Mouse (Mus musculus): ENCODE results near the gene Plod2.
A peak's percentile ranks its signal among the peaks of the same experiment; 100 is the strongest.

Plod2 gene

GRCm38 (mm10) chr9:92555006-92555958 lies 13.3 kb downstream of the Plod2 start:
- no peak for DNase-seq (ENCODE audit: low read depth, low spot score)

- DNase-seq (ENCODE audit: low read depth, low spot score), result no peak
These were observed 17.7 kb downstream of the Plod2 start for GRCm38 (mm10) chr9:92559750-92560149.

GRCm38 (mm10) chr9:92560840-92561547 lies 19.0 kb downstream of the Plod2 start:
- DNase-seq (ENCODE audit: low read depth, low spot score), result peak; percentile 42

- DNase-seq (ENCODE audit: low read depth, low spot score), result peak; percentile 52
These were observed 20.4 kb downstream of the Plod2 start for GRCm38 (mm10) chr9:92562416-92562815.

GRCm38 (mm10) chr9:92563306-92563705 lies 21.3 kb downstream of the Plod2 start:
- DNase-seq (ENCODE audit: low read depth, low spot score), result no peak

GRCm38 (mm10) chr9:92564391-92564790 lies 22.4 kb downstream of the Plod2 start:
- DNase-seq (ENCODE audit: low read depth, low spot score), result no peak

- DNase-seq (ENCODE audit: low read depth, low spot score), result no peak
These were observed 24.2 kb downstream of the Plod2 start for GRCm38 (mm10) chr9:92566234-92566633.

- no peak for DNase-seq (ENCODE audit: low read depth, low spot score)
These were observed 25.5 kb downstream of the Plod2 start for GRCm38 (mm10) chr9:92567474-92567873.

- DNase-seq (ENCODE audit: low read depth, low spot score), result no peak
These were observed 26.8 kb downstream of the Plod2 start for GRCm38 (mm10) chr9:92568798-92569197.

GRCm38 (mm10) chr9:92572376-92573108 lies 30.5 kb downstream of the Plod2 start:
- DNase-seq (ENCODE audit: low read depth, low spot score), result peak; percentile 50

GRCm38 (mm10) chr9:92583876-92584275 lies 41.9 kb downstream of the Plod2 start:
- DNase-seq (ENCODE audit: low read depth, low spot score), result no peak

- no peak for DNase-seq (ENCODE audit: low read depth, low spot score)
These were observed 44.0 kb downstream of the Plod2 start for GRCm38 (mm10) chr9:92586025-92586424.

- DNase-seq (ENCODE audit: low read depth, low spot score), result no peak
These were observed 45.4 kb downstream of the Plod2 start for GRCm38 (mm10) chr9:92587391-92587790.

GRCm38 (mm10) chr9:92588226-92588625 lies 46.2 kb downstream of the Plod2 start:
- no peak for DNase-seq (ENCODE audit: low read depth, low spot score)

GRCm38 (mm10) chr9:92589021-92589420 lies 47.0 kb downstream of the Plod2 start:
- no peak for DNase-seq (ENCODE audit: low read depth, low spot score)

GRCm38 (mm10) chr9:92591482-92591881 lies 49.5 kb downstream of the Plod2 start:
- no peak for DNase-seq (ENCODE audit: low read depth, low spot score)

- DNase-seq (ENCODE audit: low read depth, low spot score), result no peak
These were observed 50.7 kb downstream of the Plod2 start for GRCm38 (mm10) chr9:92592757-92593156.

GRCm38 (mm10) chr9:92594491-92594890 lies 52.5 kb downstream of the Plod2 start:
- DNase-seq (ENCODE audit: low read depth, low spot score), result no peak

- no peak for DNase-seq (ENCODE audit: low read depth, low spot score)
These were observed 53.3 kb downstream of the Plod2 start for GRCm38 (mm10) chr9:92595296-92595695.

- peak; percentile 11 for DNase-seq (ENCODE audit: low read depth, low spot score)
These were observed 55.0 kb downstream of the Plod2 start for GRCm38 (mm10) chr9:92596916-92597547.

GRCm38 (mm10) chr9:92597776-92598175 lies 55.8 kb downstream of the Plod2 start:
- no peak for DNase-seq (ENCODE audit: low read depth, low spot score)
